Mouse (Mus musculus) stomach, embryonic 16.5 days (tissue): Measurements from ENCODE around the gene Plagl2. TPM values are rescaled to one million over a fixed set of nuclear protein-coding genes. Genes with fewer than 3 reads are reported as not detected.
"Not testable (repeated sequence)": the region's sequence is repeated elsewhere in the genome, so short reads cannot be mapped to it uniquely, and the experiment has no call there.

Experiments used
- ATAC-seq: fragments of 200-750 bp; cut with Nextera tagmentation; 2 replicates; pipeline ENCODE4 v1.8.0; 2017; ENCODE audit warnings: moderate number of reproducible peaks, moderate TSS enrichment; ENCODE audit not compliant: insufficient read depth, low FRiP score
- H3K27ac ChIP-seq: fragments of 300-500 bp; sonication (generic); 2 replicates; pipeline ENCODE4 v1.5.1; 2014; ENCODE audit warnings: low read length
- H3K27me3 ChIP-seq: fragments of 300-500 bp; sonication (generic); 2 replicates; pipeline ENCODE4 v1.6.1; 2014; ENCODE audit warnings: low read length, control low read depth, mixed read lengths; ENCODE audit not compliant: control insufficient read depth, insufficient read depth
- H3K36me3 ChIP-seq: fragments of 300-500 bp; sonication (generic); 2 replicates; pipeline ENCODE4 v1.6.1; 2014; ENCODE audit warnings: low read length; ENCODE audit not compliant: control insufficient read depth, insufficient read depth
- H3K4me1 ChIP-seq: fragments of 300-500 bp; sonication (generic); 2 replicates; pipeline ENCODE4 v1.6.1; 2014; ENCODE audit warnings: low read length, control low read depth, mixed read lengths; ENCODE audit not compliant: control insufficient read depth, insufficient read depth
- H3K4me2 ChIP-seq: fragments of 300-500 bp; sonication (generic); 2 replicates; pipeline ENCODE4 v1.6.1; 2014; ENCODE audit warnings: low read depth, low read length, mixed read lengths
- H3K4me3 ChIP-seq: fragments of 300-500 bp; sonication (generic); replicated peaks from 2 replicates; pipeline ENCODE4 v1.5.1; 2014; ENCODE audit warnings: mild to moderate bottlenecking, low read length
- H3K9ac ChIP-seq: fragments of 300-500 bp; sonication (generic); 2 replicates; pipeline ENCODE4 v1.6.1; 2014; ENCODE audit warnings: low read length
- H3K9me3 ChIP-seq: fragments of 300-500 bp; sonication (generic); replicated peaks from 2 replicates; pipeline ENCODE4 v1.6.1; 2016; ENCODE audit warnings: low read length, control low read depth; ENCODE audit not compliant: control insufficient read depth
- WGBS: fragments of 180-500 bp; shearing (Covaris S2); extraction: QIAGEN DNeasy Blood & Tissue Kit; methylation state at CpG from one replicate; pipeline ENCODE4 v1.1.7; 2014; 5-methylcytosine and 5-hydroxymethylcytosine counted together
- polyA plus RNA-seq: library from polyadenylated mRNA; unstranded; fragments of >200 nt; fragmentation: Nextera tagmentation; extraction: Ambion mirVana; gene quantifications from 2 replicates; pipeline ENCODE4 v1.2.1, GENCODE M21; 2015

Plagl2 gene
- polyA plus RNA-seq, result 19.6 and 21.8 TPM in 2 replicates

DNA sequence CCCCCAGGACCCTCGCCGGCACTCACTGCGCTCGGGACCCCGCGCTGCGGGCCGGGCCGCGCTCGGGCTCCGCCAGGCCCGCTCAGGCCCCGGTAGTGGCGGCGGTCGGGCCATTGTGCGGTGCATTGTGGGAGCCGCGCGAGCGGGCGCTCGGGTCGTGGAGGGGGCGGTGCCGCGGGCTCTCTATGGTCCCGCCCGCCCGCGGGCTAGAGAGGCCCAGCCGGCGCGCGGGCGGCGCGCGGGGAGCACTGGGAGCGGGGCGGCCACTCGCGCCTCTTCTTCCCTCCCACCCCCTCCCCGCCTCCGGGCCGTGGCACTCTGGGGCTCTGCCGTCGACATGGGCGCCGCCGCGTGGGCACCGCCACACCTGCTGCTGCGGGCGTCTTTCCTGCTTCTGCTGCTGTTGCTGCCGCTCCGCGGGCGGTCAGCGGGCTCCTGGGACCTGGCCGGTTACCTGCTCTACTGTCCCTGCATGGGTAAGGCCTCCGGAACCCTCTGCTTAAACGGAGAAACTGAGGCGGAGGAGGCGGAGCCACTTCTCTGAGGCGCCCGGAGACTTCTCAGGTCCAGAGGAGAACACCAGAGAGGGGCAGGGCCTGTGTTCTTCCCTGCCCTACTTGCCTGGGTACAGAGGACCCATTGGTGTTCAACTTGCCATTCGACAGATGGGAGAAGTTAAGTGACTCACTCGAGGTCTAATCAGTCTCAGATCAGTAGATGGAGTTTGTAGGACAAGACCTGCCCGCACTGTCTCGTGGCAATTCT lies at the start of gene Plagl2, which contains the start of gene Pofut1:
Plagl2 (minus strand) TSS at position 177 of the 765 bp plus-strand sequence.
Pofut1 (plus strand) TSS at position 284 of the 765 bp plus-strand sequence.
- Histone ChIP-seq H3K9ac (peak within 1 kb of the TSS; percentile 84), H3K9me3 (no peaks in the 10 kb centered on the region), H3K4me2 (peak within 1 kb of the TSS; percentile 89), H3K27me3 (no peaks in the 10 kb centered on the region), H3K27ac (peak within 1 kb of the TSS; percentile 88), H3K4me3 (peak within 1 kb of the TSS; percentile 80), H3K4me1 (peaks cover 35% of the 10 kb centered on the region), H3K36me3 (0 out of 2 replicates have a peak, but pooled peaks cover 3% of the 10 kb centered on the region)
- under 1% methylated on average over 55 of the region's 72 CpGs for WGBS
- peak; percentile 96 for ATAC-seq

GRCm38 (mm10) chr2:153287835-153288234 lies 46.6 kb upstream of the Plagl2 start:
- no peak overlapping the region for H3K4me3 ChIP-seq
- H3K27ac ChIP-seq, result no peak overlapping the region
- H3K4me2 ChIP-seq, result no peak overlapping the region
- no peaks in the 10 kb centered on the region for H3K9me3 ChIP-seq
- ATAC-seq, result no peak
- WGBS, result 30% methylated on average over 6 of the region's 6 CpGs
- H3K27me3 ChIP-seq, result no peaks in the 10 kb centered on the region
- peaks cover 9% of the 10 kb centered on the region for H3K4me1 ChIP-seq
- H3K36me3 ChIP-seq, result no peaks in the 10 kb centered on the region
- no peak overlapping the region for H3K9ac ChIP-seq

- no peak for ATAC-seq
- Histone ChIP-seq H3K4me1 (no peaks in the 10 kb centered on the region; the same call in 1 of the 2 replicates), H3K27me3 (no peaks in the 10 kb centered on the region), H3K27ac (no peak overlapping the region), H3K4me3 (no peak overlapping the region), H3K4me2 (no peak overlapping the region), H3K9me3 (no peaks in the 10 kb centered on the region), H3K9ac (no peak overlapping the region), H3K36me3 (no peaks in the 10 kb centered on the region)
- 79% methylated on average over 4 of the region's 4 CpGs for WGBS
Observed at GRCm38 (mm10) chr2:153286524-153286923, 45.3 kb upstream of the Plagl2 start.

- Histone ChIP-seq H3K27me3 (no peaks in the 10 kb centered on the region), H3K4me1 (no peaks in the 10 kb centered on the region; the same call in 1 of the 2 replicates), H3K9me3 (no peaks in the 10 kb centered on the region), H3K4me2 (no peak overlapping the region), H3K27ac (no peak overlapping the region), H3K4me3 (no peak overlapping the region), H3K36me3 (no peaks in the 10 kb centered on the region), H3K9ac (no peak overlapping the region)
- ATAC-seq, result no peak
- 88% methylated on average over 6 of the region's 6 CpGs for WGBS
Observed at GRCm38 (mm10) chr2:153283919-153284318, 42.7 kb upstream of the Plagl2 start.

- peaks cover 8% of the 10 kb centered on the region; the same call in 1 of the 2 replicates for H3K4me1 ChIP-seq
- 87% methylated on average over 5 of the region's 5 CpGs for WGBS
- no peak overlapping the region for H3K27ac ChIP-seq
- H3K36me3 ChIP-seq, result no peaks in the 10 kb centered on the region
- no peaks in the 10 kb centered on the region for H3K27me3 ChIP-seq
- no peak overlapping the region for H3K4me3 ChIP-seq
- no peaks in the 10 kb centered on the region for H3K9me3 ChIP-seq
- ATAC-seq, result no peak
- no peak overlapping the region for H3K4me2 ChIP-seq
- H3K9ac ChIP-seq, result no peak overlapping the region
Observed at GRCm38 (mm10) chr2:153278357-153278756, 37.1 kb upstream of the Plagl2 start.

GRCm38 (mm10) chr2:153276846-153277245 lies 35.6 kb upstream of the Plagl2 start:
- not testable (repeated sequence) for H3K4me2 ChIP-seq, ATAC-seq

DNA sequence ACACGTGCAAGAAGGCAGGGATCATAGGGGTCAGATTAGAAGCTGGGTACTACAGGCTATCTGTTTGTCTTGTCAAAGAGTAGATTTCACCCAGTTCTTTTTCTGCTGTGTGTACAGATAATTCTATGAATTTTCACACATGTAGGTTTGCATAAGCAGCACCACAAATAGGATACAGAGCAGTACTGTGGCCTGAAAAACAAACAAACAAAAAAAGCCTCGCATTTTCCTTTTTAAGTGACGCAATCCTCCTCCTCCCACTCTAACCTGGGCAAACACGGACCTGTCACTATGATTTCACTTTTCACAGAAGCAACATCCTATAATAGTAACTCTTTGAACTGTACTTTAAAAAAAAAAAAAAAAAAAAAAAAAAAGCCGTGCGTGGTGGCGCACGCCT lies 35.2 kb upstream of the Plagl2 start:
- WGBS, result 86% methylated on average over 8 of the region's 8 CpGs
- ATAC-seq, result no peak
- no peak overlapping the region for H3K4me2 ChIP-seq
- no peak overlapping the region for H3K9ac ChIP-seq
- H3K27me3 ChIP-seq, result no peaks in the 10 kb centered on the region
- no peaks in the 10 kb centered on the region for H3K9me3 ChIP-seq
- no peak overlapping the region for H3K4me3 ChIP-seq
- H3K4me1 ChIP-seq, result peaks cover 13% of the 10 kb centered on the region
- H3K36me3 ChIP-seq, result no peaks in the 10 kb centered on the region
- H3K27ac ChIP-seq, result no peak overlapping the region

More at GRCm38 (mm10) chr2:153276846-153277245, 35.6 kb upstream of the Plagl2 start:
- not testable (repeated sequence) for H3K36me3 ChIP-seq, H3K9me3 ChIP-seq, H3K27me3 ChIP-seq, H3K4me3 ChIP-seq, H3K27ac ChIP-seq, H3K9ac ChIP-seq
- whole genome bisulfite sequencing, result 88% methylated on average over 5 of the region's 5 CpGs
- H3K4me1 ChIP-seq, result peaks cover 13% of the 10 kb centered on the region

DNA sequence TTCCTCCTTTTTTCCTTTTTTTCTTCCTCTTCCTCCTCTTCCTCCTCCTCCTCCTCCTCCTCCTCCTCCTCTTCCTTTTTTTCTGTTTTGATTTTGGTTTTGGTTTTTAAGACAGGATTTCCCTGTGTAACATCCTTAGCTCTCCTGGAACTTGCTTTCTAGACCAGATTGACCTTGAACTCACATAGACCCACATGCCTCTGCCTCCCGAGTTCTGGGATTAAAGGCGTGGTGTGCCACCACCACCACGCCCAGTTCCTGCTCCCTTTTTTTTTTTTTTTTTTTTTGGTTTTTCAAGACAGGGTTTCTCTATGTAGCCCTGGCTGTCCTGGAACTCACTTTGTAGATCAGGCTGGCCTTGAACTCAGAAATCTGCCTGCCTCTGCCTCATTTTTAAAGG lies 34.4 kb upstream of the Plagl2 start:
- not testable (repeated sequence) for H3K4me3 ChIP-seq, ATAC-seq, H3K9ac ChIP-seq, H3K4me2 ChIP-seq, H3K27ac ChIP-seq, H3K9me3 ChIP-seq, H3K27me3 ChIP-seq, H3K36me3 ChIP-seq
- 76% methylated on average over 3 of the region's 3 CpGs for WGBS
- peaks cover 13% of the 10 kb centered on the region for H3K4me1 ChIP-seq

DNA sequence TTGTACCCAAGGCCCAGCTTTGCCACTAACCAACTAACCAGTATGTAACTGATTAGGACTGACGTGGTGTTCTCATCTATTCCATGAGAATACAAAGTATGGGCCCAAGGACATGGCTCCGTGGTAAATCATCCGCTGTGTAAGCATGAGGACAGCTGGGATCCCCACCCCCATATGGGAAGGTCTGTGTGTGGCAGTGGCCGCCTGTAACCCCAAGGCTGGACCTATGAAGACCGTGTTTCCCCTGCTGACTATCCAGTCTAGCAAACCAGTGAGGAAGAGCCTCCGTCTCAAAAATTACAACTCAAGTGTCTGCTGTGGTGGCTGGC lies 33.7 kb upstream of the Plagl2 start:
- no peak overlapping the region for H3K4me3 ChIP-seq
- ATAC-seq, result peak; percentile 30; the same call in 1 of the 2 replicates
- 0 out of 2 replicates have a peak overlapping the region, but pooled peaks have one; percentile 9 for H3K27ac ChIP-seq
- peaks cover 15% of the 10 kb centered on the region for H3K4me1 ChIP-seq
- WGBS, result 69% methylated on average over 6 of the region's 6 CpGs
- H3K36me3 ChIP-seq, result no peaks in the 10 kb centered on the region
- H3K9me3 ChIP-seq, result no peaks in the 10 kb centered on the region
- H3K9ac ChIP-seq, result no peak overlapping the region
- H3K4me2 ChIP-seq, result no peak overlapping the region
- no peaks in the 10 kb centered on the region for H3K27me3 ChIP-seq
